Mouse (Mus musculus) G1E-ER4 (cell line): Measurements from ENCODE around the gene D630039A03Rik. TPM values are rescaled to one million over a fixed set of nuclear protein-coding genes. Genes with fewer than 3 reads are reported as not detected.

Source experiments
- GATA1 ChIP-seq: IDR thresholded peaks from one replicate; pipeline ENCODE4 v1.8.0; 2012; ENCODE audit warnings: low read length, inconsistent platforms
- polyA plus RNA-seq: library from polyadenylated mRNA; stranded (reverse); fragments of >175 nt; gene quantifications from 2 replicates; pipeline ENCODE4 v1.2.3, GENCODE M21; 2012

Gene D630039A03Rik
- polyA plus RNA-seq, 1 experiment = not detected

GRCm38 (mm10) chr4:57908860-57909259, 7.2 kb downstream of the D630039A03Rik start:
- TF ChIP-seq GATA1 = no peak

GRCm38 (mm10) chr4:57906708-57907107, 9.4 kb downstream of the D630039A03Rik start:
- no peak for TF ChIP-seq GATA1

GRCm38 (mm10) chr4:57904638-57905037, 11.5 kb downstream of the D630039A03Rik start:
- TF ChIP-seq GATA1 = no peak

- TF ChIP-seq GATA1 = no peak
These were observed 11.9 kb downstream of the D630039A03Rik start for GRCm38 (mm10) chr4:57904211-57904610.

GRCm38 (mm10) chr4:57902619-57903018, 13.5 kb downstream of the D630039A03Rik start:
- TF ChIP-seq GATA1 = no peak

GRCm38 (mm10) chr4:57901210-57901609, 14.9 kb downstream of the D630039A03Rik start:
- TF ChIP-seq GATA1 = no peak

GRCm38 (mm10) chr4:57896631-57897030, 19.5 kb downstream of the D630039A03Rik start:
- no peak for TF ChIP-seq GATA1

GRCm38 (mm10) chr4:57895902-57896301, 20.2 kb downstream of the D630039A03Rik start:
- TF ChIP-seq GATA1 = no peak

GRCm38 (mm10) chr4:57895140-57895539, 21.0 kb downstream of the D630039A03Rik start:
- TF ChIP-seq GATA1 = no peak

- no peak for TF ChIP-seq GATA1
These were observed 24.0 kb downstream of the D630039A03Rik start for GRCm38 (mm10) chr4:57892001-57892586.

GRCm38 (mm10) chr4:57889773-57890172, 26.3 kb downstream of the D630039A03Rik start:
- TF ChIP-seq GATA1 = no peak

- no peak for TF ChIP-seq GATA1
These were observed 27.9 kb downstream of the D630039A03Rik start for GRCm38 (mm10) chr4:57888246-57888645.

GRCm38 (mm10) chr4:57886888-57887230, 29.2 kb downstream of the D630039A03Rik start:
- no peak for TF ChIP-seq GATA1

GRCm38 (mm10) chr4:57886066-57886887, 29.8 kb downstream of the D630039A03Rik start:
- TF ChIP-seq GATA1 = no peak

GRCm38 (mm10) chr4:57885186-57885585, 30.9 kb downstream of the D630039A03Rik start:
- TF ChIP-seq GATA1 = no peak

GRCm38 (mm10) chr4:57884511-57884910, 31.6 kb downstream of the D630039A03Rik start:
- TF ChIP-seq GATA1 = no peak
